Mouse (Mus musculus): ENCODE results near the gene Gm30302. TPM values are rescaled to one million over a fixed set of nuclear protein-coding genes. Genes with fewer than 3 reads are reported as not detected.

Gene Gm30302
- total and polyA plus RNA-seq, 3 experiments, result 0.05 TPM; not detected in 2

- no peaks in the 10 kb centered on the region for H3K36me3 ChIP-seq (replicated peaks)
- no peaks in the 10 kb centered on the region for H3K9me3 ChIP-seq (replicated peaks)
- ATAC-seq (ENCODE audit: extremely low read depth, insufficient number of reproducible peaks, low FRiP score, poor library complexity, severe bottlenecking) (no peak), DNase-seq (ENCODE audit: low spot score) (no peak)
- H3K4me1 ChIP-seq (ENCODE audit: insufficient read depth, low read depth, low read length), result no peaks in the 10 kb centered on the region
- no peak for TF ChIP-seq GATA2 (IDR thresholded peaks at IDR 0.05; ENCODE audit: borderline replicate concordance, low read depth, low read length)
- TF ChIP-seq CTCF (IDR thresholded peaks at IDR 0.05; ENCODE audit: low read depth, low read length), result no peak
- no peak for TF ChIP-seq GATA1 (IDR thresholded peaks at IDR 0.05; ENCODE audit: borderline replicate concordance, low read length)
- H3K27me3 ChIP-seq (ENCODE audit: insufficient read depth, low read length), result peaks cover 4% of the 10 kb centered on the region
- no peak overlapping the region for H3K4me3 ChIP-seq (ENCODE audit: low read depth, low read length)
Observed at GRCm38 (mm10) chr13:49830355-49830754, 31.6 kb upstream of the Gm30302 start.

GRCm38 (mm10) chr13:49825300-49825699 lies 26.5 kb upstream of the Gm30302 start:
- no peak for ATAC-seq (ENCODE audit: extremely low read depth, insufficient number of reproducible peaks, low FRiP score, poor library complexity, severe bottlenecking)
- Histone ChIP-seq H3K4me3 (ENCODE audit: low read depth, low read length) (no peak overlapping the region), H3K9me3 (replicated peaks) (no peaks in the 10 kb centered on the region), H3K27me3 (ENCODE audit: insufficient read depth, low read length) (peaks cover 4% of the 10 kb centered on the region; the same call in 1 of the 2 replicates), H3K36me3 (replicated peaks) (no peaks in the 10 kb centered on the region), H3K4me1 (ENCODE audit: insufficient read depth, low read depth, low read length) (no peaks in the 10 kb centered on the region)
- TF ChIP-seq POLR2AphosphoS5 (IDR thresholded peaks at IDR 0.05; ENCODE audit: insufficient replicate concordance, low read depth, low read length) (no peak), GATA2 (IDR thresholded peaks at IDR 0.05; ENCODE audit: borderline replicate concordance, low read depth, low read length) (no peak), TAL1 (conservative IDR thresholded peaks at IDR 0.05; ENCODE audit: low read depth, low read length) (no peak), CTCF (IDR thresholded peaks at IDR 0.05; ENCODE audit: low read depth, low read length) (no peak), GATA1 (IDR thresholded peaks at IDR 0.05; ENCODE audit: borderline replicate concordance, low read length) (no peak)
- no peak for DNase-seq (ENCODE audit: low spot score)

- Histone ChIP-seq H3K9me3 (replicated peaks) (no peaks in the 10 kb centered on the region), H3K36me3 (replicated peaks) (no peaks in the 10 kb centered on the region), H3K4me3 (ENCODE audit: low read depth, low read length) (no peak overlapping the region), H3K4me1 (ENCODE audit: insufficient read depth, low read depth, low read length) (no peaks in the 10 kb centered on the region), H3K27me3 (ENCODE audit: insufficient read depth, low read length) (peaks cover 4% of the 10 kb centered on the region; the same call in 1 of the 2 replicates)
- DNase-seq (ENCODE audit: low spot score) (no peak), ATAC-seq (ENCODE audit: extremely low read depth, insufficient number of reproducible peaks, low FRiP score, poor library complexity, severe bottlenecking) (no peak)
- TF ChIP-seq CTCF (IDR thresholded peaks at IDR 0.05; ENCODE audit: low read depth, low read length) (no peak), POLR2AphosphoS5 (IDR thresholded peaks at IDR 0.05; ENCODE audit: insufficient replicate concordance, low read depth, low read length) (no peak), GATA1 (IDR thresholded peaks at IDR 0.05; ENCODE audit: borderline replicate concordance, low read length) (no peak), TAL1 (conservative IDR thresholded peaks at IDR 0.05; ENCODE audit: low read depth, low read length) (no peak), GATA2 (IDR thresholded peaks at IDR 0.05; ENCODE audit: borderline replicate concordance, low read depth, low read length) (no peak)
Observed at GRCm38 (mm10) chr13:49814958-49815357, 16.2 kb upstream of the Gm30302 start.

GRCm38 (mm10) chr13:49814420-49814819 lies 15.6 kb upstream of the Gm30302 start:
- TF ChIP-seq TAL1 (conservative IDR thresholded peaks at IDR 0.05; ENCODE audit: low read depth, low read length) (no peak), GATA2 (IDR thresholded peaks at IDR 0.05; ENCODE audit: borderline replicate concordance, low read depth, low read length) (no peak), CTCF (IDR thresholded peaks at IDR 0.05; ENCODE audit: low read depth, low read length) (no peak), GATA1 (IDR thresholded peaks at IDR 0.05; ENCODE audit: borderline replicate concordance, low read length) (no peak)
- no peak for DNase-seq (ENCODE audit: low spot score)

GRCm38 (mm10) chr13:49807146-49807545 lies 8.3 kb upstream of the Gm30302 start:
- DNase-seq (ENCODE audit: low spot score) (peak; percentile 8), ATAC-seq (ENCODE audit: extremely low read depth, insufficient number of reproducible peaks, low FRiP score, poor library complexity, severe bottlenecking) (no peak)
- Histone ChIP-seq H3K4me3 (ENCODE audit: low read depth, low read length) (no peak overlapping the region), H3K36me3 (replicated peaks) (no peaks in the 10 kb centered on the region), H3K27me3 (ENCODE audit: insufficient read depth, low read length) (no peaks in the 10 kb centered on the region), H3K9me3 (replicated peaks) (no peaks in the 10 kb centered on the region), H3K4me1 (ENCODE audit: insufficient read depth, low read depth, low read length) (no peaks in the 10 kb centered on the region)
- TF ChIP-seq CTCF (IDR thresholded peaks at IDR 0.05; ENCODE audit: low read depth, low read length) (no peak), TAL1 (conservative IDR thresholded peaks at IDR 0.05; ENCODE audit: low read depth, low read length) (no peak), GATA2 (IDR thresholded peaks at IDR 0.05; ENCODE audit: borderline replicate concordance, low read depth, low read length) (no peak), POLR2AphosphoS5 (IDR thresholded peaks at IDR 0.05; ENCODE audit: insufficient replicate concordance, low read depth, low read length) (no peak), GATA1 (IDR thresholded peaks at IDR 0.05; ENCODE audit: borderline replicate concordance, low read length) (no peak)

More at GRCm38 (mm10) chr13:49814420-49814819, 15.6 kb upstream of the Gm30302 start:
- Histone ChIP-seq H3K4me1 (ENCODE audit: insufficient read depth, low read depth, low read length) (no peaks in the 10 kb centered on the region), H3K4me3 (ENCODE audit: low read depth, low read length) (no peak overlapping the region), H3K27me3 (ENCODE audit: insufficient read depth, low read length) (peaks cover 4% of the 10 kb centered on the region; the same call in 1 of the 2 replicates), H3K36me3 (replicated peaks) (no peaks in the 10 kb centered on the region), H3K9me3 (replicated peaks) (no peaks in the 10 kb centered on the region)
- no peak for ATAC-seq (ENCODE audit: extremely low read depth, insufficient number of reproducible peaks, low FRiP score, poor library complexity, severe bottlenecking)

GRCm38 (mm10) chr13:49788563-49789393 lies 10.0 kb downstream of the Gm30302 start:
- H3K36me3 ChIP-seq (replicated peaks), result no peaks in the 10 kb centered on the region
- ATAC-seq (ENCODE audit: extremely low read depth, insufficient number of reproducible peaks, low FRiP score, poor library complexity, severe bottlenecking) (no peak), DNase-seq (ENCODE audit: low spot score) (no peak)
- no peaks in the 10 kb centered on the region for H3K9me3 ChIP-seq (replicated peaks)
- no peak overlapping the region for H3K4me3 ChIP-seq (ENCODE audit: low read depth, low read length)
- no peak for TF ChIP-seq GATA1 (IDR thresholded peaks at IDR 0.05; ENCODE audit: borderline replicate concordance, low read length)
- peaks cover 10% of the 10 kb centered on the region for H3K27me3 ChIP-seq (ENCODE audit: insufficient read depth, low read length)
- H3K4me1 ChIP-seq (ENCODE audit: insufficient read depth, low read depth, low read length), result no peaks in the 10 kb centered on the region

Measured in G1E (cell line).